Mouse (Mus musculus) common myeloid progenitor, adult 5-6 weeks (primary cell): ENCODE results near the gene Cirbp. TPM values are rescaled to one million over a fixed set of nuclear protein-coding genes. Genes with fewer than 3 reads are reported as not detected.

Experiments used
- ATAC-seq: replicated peaks from 2 replicates; pipeline ENCODE4 v1.8.0; 2016; ENCODE audit warnings: low read depth, mild to moderate bottlenecking, moderate TSS enrichment, inconsistent platforms; ENCODE audit not compliant: poor library complexity, severe bottlenecking
- total RNA-seq: library from RNA; stranded (forward); fragments of 200-1000, 187-1606 nt; gene quantifications from 2 replicates; pipeline ENCODE4 v1.2.3, GENCODE M21; 2017

The Cirbp gene
- total RNA-seq, 1 experiment from 2014 or later = 65.6 TPM

DNA sequence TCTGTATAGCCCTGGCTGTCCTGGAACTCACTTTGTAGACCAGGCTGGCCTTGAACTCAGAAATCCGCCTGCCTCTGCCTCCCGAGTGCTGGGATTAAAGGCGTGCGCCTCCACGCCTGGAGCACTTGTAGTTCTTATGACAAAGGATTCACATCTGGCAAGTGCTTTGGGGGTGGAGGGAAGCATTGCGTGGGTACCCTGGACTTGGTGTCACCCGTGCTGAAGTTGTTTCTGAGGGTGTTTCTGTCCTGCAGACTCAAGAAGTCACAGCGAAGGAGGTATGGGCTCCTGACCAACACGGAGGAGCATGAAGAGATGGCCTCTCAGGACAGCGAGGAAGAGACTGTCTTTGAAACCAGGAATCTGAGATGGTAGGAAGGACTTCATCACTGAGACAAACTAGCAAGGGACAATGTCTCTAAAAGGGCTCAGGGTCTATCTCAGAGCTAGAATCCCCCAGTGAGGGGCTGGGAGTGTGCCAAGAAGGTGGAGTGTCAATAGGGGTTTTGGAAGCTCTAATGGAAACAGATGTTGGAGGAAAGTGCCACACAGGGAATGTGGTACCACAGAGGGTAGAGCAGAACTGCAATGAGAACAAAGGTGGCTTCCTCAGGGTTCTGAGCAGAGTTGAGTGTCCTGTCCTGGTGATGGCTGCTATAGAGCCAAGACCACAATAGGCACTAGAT is 8.3 kb downstream of the Cirbp start:
- no peak for ATAC-seq

- ATAC-seq = peak; percentile 34
Observed at GRCm38 (mm10) chr10:80174705-80175104, 8.9 kb downstream of the Cirbp start.

DNA sequence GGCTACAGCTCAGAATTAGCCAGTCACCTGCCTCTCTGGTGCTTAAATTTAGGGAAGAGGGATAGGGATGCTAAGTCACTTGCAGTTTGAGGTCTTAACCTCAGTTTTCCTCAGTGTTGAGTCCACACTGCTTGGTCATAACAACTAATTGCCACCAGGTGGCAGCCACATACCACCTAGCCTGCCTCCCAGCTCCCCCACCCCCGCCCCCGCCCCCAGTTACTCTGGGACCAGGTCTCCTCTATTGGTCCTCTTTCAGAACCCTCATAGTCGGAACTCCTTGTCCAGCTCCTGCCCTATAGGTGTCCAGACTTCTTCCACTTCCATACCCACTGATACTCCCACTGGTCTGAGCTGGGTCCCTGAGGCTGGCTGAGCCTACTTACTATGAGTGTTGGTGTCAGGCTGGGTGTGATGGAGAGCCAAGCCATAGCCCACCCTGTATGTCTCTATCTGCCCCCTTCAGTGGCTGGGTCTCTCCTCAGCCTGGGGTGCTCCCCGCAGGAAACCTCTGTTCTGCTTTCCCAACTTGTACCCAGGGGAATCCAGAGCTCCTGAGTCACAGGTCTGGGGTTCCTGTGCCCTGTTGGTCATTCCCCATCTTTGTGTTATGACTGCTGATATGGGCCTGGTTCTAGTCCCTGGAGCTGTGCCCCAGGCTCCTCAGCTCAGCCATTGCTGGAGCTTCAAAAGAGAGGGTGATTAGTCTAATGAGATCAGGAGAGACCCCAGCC is 9.9 kb downstream of the Cirbp start:
- 0 out of 2 replicates have a peak, but pooled peaks have one; percentile 26 for ATAC-seq

GRCm38 (mm10) chr10:80176270-80176834 is 10.6 kb downstream of the Cirbp start:
- no peak for ATAC-seq

DNA sequence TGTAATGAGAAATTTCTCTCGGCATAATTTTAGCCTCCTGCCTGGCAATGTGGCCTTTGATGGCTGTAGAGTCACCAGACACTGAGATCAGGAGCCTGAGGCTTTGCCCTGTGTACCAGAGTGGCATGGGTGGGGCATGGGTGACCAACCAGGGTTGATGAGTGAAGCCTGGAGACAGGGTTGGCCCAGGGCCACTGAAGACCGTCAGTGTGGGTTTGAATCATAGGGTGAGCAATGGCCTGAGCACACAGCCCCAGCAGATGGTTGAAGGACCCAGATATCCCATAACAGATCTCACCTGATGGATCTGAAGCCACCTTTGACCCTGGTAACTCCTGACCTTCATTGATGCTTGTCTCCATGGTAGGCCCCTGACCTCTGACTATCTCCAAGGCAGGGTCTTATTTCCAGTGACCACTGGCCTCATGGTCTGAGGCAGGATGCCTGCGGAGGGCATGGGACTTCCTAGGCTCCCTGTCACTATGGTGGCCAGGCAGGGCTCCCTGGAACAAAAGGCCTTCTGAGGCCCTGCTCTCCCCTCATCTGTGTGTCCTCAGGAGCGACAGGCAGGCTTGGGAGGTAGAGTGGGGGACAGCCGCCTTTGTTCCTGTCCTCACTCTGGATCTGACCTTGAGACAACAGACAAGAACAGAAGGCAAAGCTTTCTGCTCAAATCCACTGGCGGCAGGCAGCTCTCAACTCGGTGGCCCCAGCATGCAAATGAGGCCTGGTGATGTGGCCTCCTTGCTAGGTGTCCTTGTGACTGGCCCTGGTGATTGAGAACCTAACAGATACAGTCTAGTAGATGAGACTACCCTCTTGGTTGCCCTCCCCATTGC is 11.9 kb downstream of the Cirbp start:
- no peak for ATAC-seq

DNA sequence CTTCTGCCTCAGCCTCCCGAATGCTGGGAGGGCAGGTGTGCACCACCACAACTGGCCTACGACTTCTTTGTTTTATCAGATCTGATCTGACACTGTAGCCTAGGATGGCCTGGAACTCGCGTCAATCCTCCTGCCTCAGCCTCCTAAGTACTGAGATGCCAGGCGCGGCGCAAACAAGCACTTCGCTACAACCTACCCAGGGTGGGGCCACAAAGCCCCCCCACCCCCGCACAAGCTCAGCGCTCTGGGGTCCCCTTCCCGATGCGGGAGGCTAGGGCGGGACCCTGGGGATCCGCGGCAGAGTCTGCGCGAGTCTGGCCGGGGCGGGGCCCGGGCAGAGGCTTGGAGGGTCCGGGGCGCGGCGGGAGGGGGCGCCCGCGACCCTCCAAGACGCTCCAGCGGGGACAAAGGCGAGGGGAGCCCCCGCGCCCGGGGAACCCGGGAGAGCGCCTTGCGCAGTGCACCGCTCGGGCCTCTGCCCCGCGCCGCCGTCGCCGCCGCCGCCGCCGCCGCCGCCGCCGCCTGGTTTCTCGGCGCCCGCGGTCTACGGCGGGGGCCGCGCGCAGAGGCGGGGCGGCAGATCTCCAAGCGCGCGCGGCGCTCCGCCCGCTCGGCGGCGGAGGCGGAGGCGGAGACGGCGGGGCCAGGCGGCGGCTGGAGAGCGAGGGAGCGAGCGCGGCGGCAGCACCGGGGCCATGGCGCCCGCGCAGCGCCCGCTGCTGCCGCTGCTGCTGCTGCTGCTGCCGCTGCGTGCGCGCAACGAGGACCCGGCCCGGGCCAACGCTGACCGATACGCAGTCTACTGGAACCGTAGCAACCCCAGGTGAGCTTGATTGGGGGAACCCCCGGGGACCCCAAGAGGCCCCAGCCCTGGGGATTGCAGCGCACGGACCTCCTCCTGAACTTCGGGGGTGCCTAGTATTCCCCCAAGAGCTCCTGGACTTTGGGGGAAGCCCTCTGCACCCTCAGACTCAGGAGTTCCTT is 13.6 kb downstream of the Cirbp start, which contains the start of gene Efna2:
Gene Efna2, plus strand, starts transcription at position 415 of the 984 bp plus-strand sequence.
- ATAC-seq = no peak

DNA sequence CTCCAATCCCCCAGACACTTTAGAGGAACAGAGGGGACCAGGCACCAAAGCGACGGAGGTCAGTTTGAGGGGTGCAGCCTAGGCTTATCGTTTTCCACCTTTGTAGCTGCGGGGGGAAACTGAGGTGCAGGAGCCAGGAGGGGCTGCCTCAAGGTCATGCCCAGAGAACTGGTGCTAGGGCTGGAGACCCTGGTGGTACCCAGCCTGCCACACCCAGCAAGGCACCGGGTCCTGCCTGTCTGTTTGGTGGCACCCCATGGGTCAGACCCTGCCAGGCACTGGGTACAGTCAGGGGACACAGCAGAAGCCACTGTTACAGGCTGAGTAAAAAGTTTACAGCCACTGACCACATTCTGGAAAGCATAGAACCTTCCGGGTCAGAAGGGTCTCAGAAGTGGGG is 14.5 kb downstream of the Cirbp start:
- no peak for ATAC-seq

DNA sequence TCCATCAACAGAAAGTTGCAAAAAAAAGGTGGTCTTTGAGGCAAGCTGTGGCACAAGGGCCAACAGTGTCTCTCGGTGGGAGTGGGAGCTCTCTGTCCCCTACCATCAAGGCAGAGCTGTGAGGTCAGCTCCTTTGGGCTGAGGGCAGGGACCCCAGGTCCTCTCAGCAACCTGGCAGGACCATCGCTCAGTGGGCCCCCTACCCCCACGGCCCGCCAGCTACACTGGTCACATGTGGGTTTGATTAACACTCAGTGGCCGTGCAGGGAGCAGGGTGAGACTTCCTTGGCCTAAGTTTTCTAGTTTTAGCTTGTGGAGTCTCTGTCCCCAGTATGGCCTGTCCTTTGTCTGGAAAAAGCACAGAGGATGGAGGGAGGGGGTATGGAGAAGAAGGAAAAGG is 15.0 kb downstream of the Cirbp start:
- no peak for ATAC-seq

- no peak for ATAC-seq
Observed at GRCm38 (mm10) chr10:80182547-80182946, 16.8 kb downstream of the Cirbp start.

GRCm38 (mm10) chr10:80186649-80187048 is 20.9 kb downstream of the Cirbp start:
- no peak for ATAC-seq

DNA sequence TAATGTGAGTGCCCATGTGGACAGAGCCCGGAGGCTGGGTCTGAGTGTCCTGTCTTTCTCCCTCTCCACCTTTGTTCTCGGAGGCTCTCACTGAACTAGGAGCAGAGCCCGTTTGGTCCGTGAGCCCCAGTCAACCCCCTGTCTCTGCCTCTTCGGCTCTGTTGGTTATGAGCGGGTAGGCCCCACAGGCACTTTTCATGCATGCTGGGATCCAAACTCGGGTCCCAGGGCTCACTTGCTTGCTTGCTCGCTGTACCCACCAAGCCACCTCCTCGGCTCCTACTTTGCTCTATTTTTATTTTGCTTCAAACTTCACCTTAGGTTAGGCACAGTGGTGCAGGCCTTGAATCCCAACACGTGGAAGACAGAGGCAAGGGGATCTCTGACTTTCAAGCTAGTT is 22.0 kb downstream of the Cirbp start:
- ATAC-seq = no peak

DNA sequence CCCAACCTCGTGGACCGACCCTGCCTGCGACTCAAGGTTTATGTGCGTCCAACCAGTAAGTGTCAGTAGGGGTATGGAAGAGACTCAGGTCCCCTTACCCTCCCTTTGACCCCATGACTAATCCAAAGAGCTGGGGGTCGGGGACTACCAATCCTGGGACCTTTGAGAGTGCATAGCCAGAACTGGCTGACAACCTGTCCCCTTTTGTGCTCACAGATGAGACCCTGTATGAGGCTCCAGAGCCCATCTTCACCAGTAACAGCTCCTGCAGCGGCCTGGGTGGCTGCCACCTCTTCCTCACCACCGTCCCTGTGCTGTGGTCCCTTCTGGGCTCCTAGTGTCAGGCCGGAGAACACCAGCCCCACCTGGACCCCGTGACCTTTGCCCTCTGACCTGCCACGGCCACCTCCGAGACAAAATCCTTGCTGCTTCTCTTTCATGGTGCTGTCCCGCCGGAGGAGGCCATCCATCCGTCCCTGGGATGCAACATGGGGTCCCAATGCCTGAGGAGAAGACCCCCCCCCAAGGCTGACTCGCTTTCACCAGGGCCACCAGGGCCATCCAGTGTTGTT is 22.8 kb downstream of the Cirbp start:
- ATAC-seq = no peak

DNA sequence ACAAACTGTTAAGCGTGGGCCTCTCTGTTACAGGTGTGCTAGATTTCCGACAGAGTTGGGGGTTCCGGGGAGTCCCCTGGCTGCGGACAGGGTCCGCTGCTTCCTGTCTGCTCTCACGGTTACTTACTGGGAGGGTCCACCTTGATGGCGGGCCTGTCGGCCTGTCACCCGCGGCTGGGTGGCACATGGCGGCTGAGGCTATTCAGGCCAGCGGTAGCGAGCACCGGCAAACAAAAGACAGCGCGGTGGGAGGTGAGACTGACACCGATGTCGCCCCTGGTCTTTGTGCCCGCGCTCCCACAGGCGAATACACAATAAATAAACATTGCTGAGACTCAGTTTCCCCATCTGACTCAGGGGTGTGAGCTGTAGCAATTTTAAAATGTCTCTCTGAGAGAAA is 24.2 kb downstream of the Cirbp start:
- no peak for ATAC-seq

DNA sequence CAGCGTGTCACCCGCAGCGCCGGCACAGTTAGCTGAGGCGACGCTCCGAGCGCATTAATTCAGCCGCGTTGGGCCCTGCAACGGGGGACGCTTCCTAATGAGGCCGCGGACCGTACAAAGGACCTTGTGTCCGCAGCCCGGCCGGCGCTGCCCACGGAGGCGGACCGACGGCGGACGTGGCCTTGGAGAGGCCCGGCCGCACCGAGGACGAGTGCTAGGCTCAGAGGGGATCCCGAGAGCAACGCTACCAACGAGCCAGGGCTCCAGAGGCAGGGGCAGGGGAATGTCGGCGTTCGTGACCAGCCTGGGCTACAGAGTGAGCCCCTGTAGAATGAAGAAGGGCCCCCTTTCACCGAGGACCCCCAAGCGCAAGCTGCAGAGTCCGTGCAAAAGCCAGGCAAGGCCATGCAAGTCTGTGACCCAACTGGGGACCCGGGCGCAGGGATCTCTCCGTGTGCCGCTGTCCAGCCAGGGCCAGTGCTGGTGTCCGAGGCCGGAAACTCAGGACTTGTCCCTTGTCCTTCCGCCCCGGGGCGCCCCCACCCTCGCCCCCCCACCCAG is 24.8 kb downstream of the Cirbp start:
- 0 out of 2 replicates have a peak, but pooled peaks have one; percentile 5 for ATAC-seq

- no peak for ATAC-seq
Observed at GRCm38 (mm10) chr10:80193976-80194375, 28.2 kb downstream of the Cirbp start.

GRCm38 (mm10) chr10:80194441-80194840 is 28.7 kb downstream of the Cirbp start:
- ATAC-seq = no peak

GRCm38 (mm10) chr10:80196167-80196566 is 30.4 kb downstream of the Cirbp start:
- no peak for ATAC-seq

DNA sequence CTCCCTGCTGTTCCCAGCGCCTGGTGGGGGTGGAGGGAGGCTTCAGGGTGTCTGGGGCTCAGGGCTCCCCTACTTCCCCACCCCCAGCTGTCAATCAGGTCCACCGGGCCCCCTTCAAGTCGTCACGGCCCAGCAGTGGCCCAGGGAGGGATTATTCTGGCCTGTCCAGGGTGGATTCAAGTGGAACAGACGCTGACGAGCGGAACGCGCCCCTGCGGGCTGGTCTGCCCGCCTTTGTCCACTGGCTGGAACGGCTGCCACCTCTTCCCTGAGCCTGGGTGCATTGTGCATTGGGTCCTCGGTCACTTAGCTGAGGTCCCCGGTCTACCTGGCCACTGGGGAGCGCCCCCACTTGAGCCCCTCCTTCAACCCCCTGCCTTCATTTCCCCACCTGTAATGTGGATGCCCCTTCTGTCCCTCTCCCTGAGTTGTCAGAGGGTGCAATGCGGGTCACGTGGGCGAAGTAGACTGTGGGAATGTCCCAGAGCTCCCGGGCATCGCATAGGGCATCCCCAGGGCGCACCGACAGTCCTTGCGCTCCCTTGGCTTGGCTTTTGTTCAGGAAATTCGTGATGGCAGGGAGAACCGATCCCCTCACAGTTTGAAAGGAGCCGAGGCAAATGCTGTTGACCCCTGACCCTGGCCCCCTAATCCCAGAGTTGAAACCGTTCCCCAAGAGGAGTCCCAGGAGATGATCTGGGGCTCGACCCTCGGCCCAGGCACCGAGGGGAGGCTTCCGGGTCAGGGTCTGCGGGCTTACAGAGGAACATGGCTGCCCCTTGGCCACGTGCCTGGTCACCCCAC is 31.2 kb downstream of the Cirbp start:
- no peak for ATAC-seq
